In the genomic region with DNA sequence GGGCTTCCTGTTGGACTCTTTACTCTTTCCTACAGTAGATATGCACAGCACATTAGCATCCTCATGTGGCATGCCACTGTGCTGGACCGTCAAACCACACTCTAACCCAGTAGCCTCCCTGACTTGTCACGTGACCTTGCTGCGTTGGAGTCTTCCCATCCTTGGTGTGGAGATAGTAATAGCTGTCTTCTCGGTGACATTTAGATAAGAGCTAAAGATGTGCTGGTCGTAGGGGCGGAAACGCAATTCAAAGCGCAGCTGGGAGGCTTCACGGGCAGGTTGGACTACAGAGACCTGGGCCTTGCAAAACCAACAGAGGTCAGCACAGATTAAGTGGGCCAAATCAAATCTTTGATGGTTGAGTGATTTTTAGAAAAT, we compare ENCODE assay signal across 17 mouse cellular contexts. TPM values are rescaled to one million over a fixed set of nuclear protein-coding genes. Genes with fewer than 3 reads are reported as not detected.
DNase-seq lines count a peak whose midpoint lies in the region; ATAC-seq and TF ChIP-seq lines count a peak whose summit lies in the region.
"Had no signal": no experiment of that assay in that cellular context is flagged by ENCODE, and none has a peak within 500 bp of the region (broad histone marks: within the 10 kb centered on the region; RNA-seq: fewer than 3 reads in every experiment).

No protein-coding gene starts in this region.

- H3ac ChIP-seq in myocyte (ENCODE audit: control insufficient read depth, insufficient read length): no peak overlapping the region

- no peaks in the 10 kb centered on the region for H3K36me3 ChIP-seq in heart, embryonic 16.5 days (ENCODE audit: control insufficient read depth, insufficient read depth)
- no peaks in the 10 kb centered on the region for H3K36me3 ChIP-seq in neural tube, embryonic 13.5 days
- H3K36me3 ChIP-seq in neural tube, embryonic 15.5 days: no peaks in the 10 kb centered on the region
- H3K36me3 ChIP-seq in lung, embryonic 16.5 days (ENCODE audit: control insufficient read depth, insufficient read depth, low read length): no peaks in the 10 kb centered on the region
- no peaks in the 10 kb centered on the region for H3K36me3 ChIP-seq in myocyte (ENCODE audit: control insufficient read depth, insufficient read depth)
- H3K36me3 ChIP-seq in forebrain, embryonic 15.5 days: no peaks in the 10 kb centered on the region
- H3K36me3 ChIP-seq: hindbrain, embryonic 10.5 days; intestine, embryonic 15.5 days; limb, embryonic 12.5 days had no signal

- intact Hi-C loops in heart, postnatal 10 days (cut with DNase I): no loop called here

- H3K9ac ChIP-seq in heart, embryonic 16.5 days (ENCODE audit: low read length): no peak overlapping the region
- no peak overlapping the region for H3K9ac ChIP-seq in neural tube, embryonic 13.5 days
- no peak overlapping the region for H3K9ac ChIP-seq in neural tube, embryonic 15.5 days (replicated peaks)
- H3K9ac ChIP-seq in lung, embryonic 16.5 days (ENCODE audit: low read length): no peak overlapping the region
- no peak overlapping the region for H3K9ac ChIP-seq in forebrain, embryonic 15.5 days (replicated peaks)
- H3K9ac ChIP-seq: forebrain, postnatal 0 days; intestine, embryonic 15.5 days; limb, embryonic 12.5 days; liver, embryonic 14.5 days had no signal

- H3K4me1 ChIP-seq in heart, embryonic 16.5 days (ENCODE audit: control insufficient read depth, insufficient read depth, low read length): peaks cover 58% of the 10 kb centered on the region
- H3K4me1 ChIP-seq in neural tube, embryonic 13.5 days (replicated peaks): no peaks in the 10 kb centered on the region
- no peaks in the 10 kb centered on the region for H3K4me1 ChIP-seq in neural tube, embryonic 15.5 days
- H3K4me1 ChIP-seq in lung, embryonic 16.5 days (replicated peaks; ENCODE audit: control insufficient read depth, insufficient read depth, low read length): peaks cover 15% of the 10 kb centered on the region; the same call in 1 of the 2 replicates
- H3K4me1 ChIP-seq in forebrain, embryonic 15.5 days: no peaks in the 10 kb centered on the region
- H3K4me1 ChIP-seq: intestine, embryonic 15.5 days had no signal

- no peaks in the 10 kb centered on the region for H3K9me3 ChIP-seq in heart, embryonic 16.5 days (replicated peaks; ENCODE audit: control insufficient read depth, low read length)
- H3K9me3 ChIP-seq in neural tube, embryonic 13.5 days: no peaks in the 10 kb centered on the region
- H3K9me3 ChIP-seq in neural tube, embryonic 15.5 days (replicated peaks): no peaks in the 10 kb centered on the region
- H3K9me3 ChIP-seq in lung, embryonic 16.5 days (ENCODE audit: control insufficient read depth, low read length): no peaks in the 10 kb centered on the region
- H3K9me3 ChIP-seq in forebrain, embryonic 15.5 days: no peaks in the 10 kb centered on the region
- H3K9me3 ChIP-seq: hindbrain, embryonic 10.5 days; intestine, embryonic 15.5 days; limb, embryonic 12.5 days had no signal

- H3K4me2 ChIP-seq in heart, embryonic 16.5 days (ENCODE audit: low read depth, low read length): no peak overlapping the region
- H3K4me2 ChIP-seq in neural tube, embryonic 13.5 days: no peak overlapping the region
- H3K4me2 ChIP-seq in neural tube, embryonic 15.5 days: no peak overlapping the region
- no peak overlapping the region for H3K4me2 ChIP-seq in lung, embryonic 16.5 days (ENCODE audit: low read depth, low read length)
- peak overlapping the region; percentile 60 for H3K4me2 ChIP-seq in myocyte (ENCODE audit: low read depth)
- no peak overlapping the region for H3K4me2 ChIP-seq in forebrain, embryonic 15.5 days (replicated peaks)
- H3K4me2 ChIP-seq: intestine, embryonic 15.5 days; limb, embryonic 12.5 days had no signal

- H3K27me3 ChIP-seq in heart, embryonic 16.5 days (ENCODE audit: control insufficient read depth, insufficient read depth, low read length): no peaks in the 10 kb centered on the region
- H3K27me3 ChIP-seq in neural tube, embryonic 13.5 days: no peaks in the 10 kb centered on the region
- H3K27me3 ChIP-seq in neural tube, embryonic 15.5 days (replicated peaks): no peaks in the 10 kb centered on the region
- no peaks in the 10 kb centered on the region for H3K27me3 ChIP-seq in lung, embryonic 16.5 days (ENCODE audit: control insufficient read depth, insufficient read depth, low read depth, low read length)
- H3K27me3 ChIP-seq in myocyte (ENCODE audit: control insufficient read depth, insufficient read depth, insufficient read length): no peaks in the 10 kb centered on the region
- H3K27me3 ChIP-seq in forebrain, embryonic 15.5 days: no peaks in the 10 kb centered on the region
- H3K27me3 ChIP-seq: intestine, embryonic 15.5 days; limb, embryonic 12.5 days had no signal

- no peak for TF ChIP-seq POLR2A in myocyte (IDR thresholded peaks at IDR 0.05; ENCODE audit: insufficient read length, low read depth)

- 0 out of 2 replicates have a peak, but pooled peaks have one; percentile 12 for ATAC-seq in heart, embryonic 16.5 days (replicated peaks; ENCODE audit: extremely low read depth, insufficient read depth, low FRiP score)
- 0 out of 2 replicates have a peak, but pooled peaks have one; percentile 23 for ATAC-seq in neural tube, embryonic 13.5 days (ENCODE audit: low read depth)
- no peak for ATAC-seq in neural tube, embryonic 15.5 days (ENCODE audit: low FRiP score)
- ATAC-seq in lung, embryonic 16.5 days (ENCODE audit: low read depth): peak; percentile 89
- ATAC-seq in forebrain, embryonic 15.5 days (replicated peaks): no peak
- ATAC-seq: forebrain, postnatal 0 days had no signal

- H3K79me2 ChIP-seq in myocyte (ENCODE audit: control insufficient read depth, insufficient read depth): peaks cover 74% of the 10 kb centered on the region

- no peak overlapping the region for H3K4me3 ChIP-seq in heart, embryonic 16.5 days (ENCODE audit: low read length)
- no peak overlapping the region for H3K4me3 ChIP-seq in neural tube, embryonic 13.5 days
- no peak overlapping the region for H3K4me3 ChIP-seq in neural tube, embryonic 15.5 days (replicated peaks)
- no peak overlapping the region for H3K4me3 ChIP-seq in lung, embryonic 16.5 days (ENCODE audit: low read length)
- H3K4me3 ChIP-seq in myocyte: no peak overlapping the region
- H3K4me3 ChIP-seq in forebrain, embryonic 15.5 days: no peak overlapping the region
- H3K4me3 ChIP-seq: erythroblast, embryonic 14.5 days; hindbrain, embryonic 10.5 days; intestine, embryonic 15.5 days; left cerebral cortex, adult 2 months; limb, embryonic 12.5 days had no signal

- WGBS in heart, embryonic 16.5 days: 41% methylated on average over 9 of the region's 9 CpGs
- 81% methylated on average over 9 of the region's 9 CpGs for WGBS in neural tube, embryonic 13.5 days
- 85% methylated on average over 9 of the region's 9 CpGs for WGBS in neural tube, embryonic 15.5 days
- 43% methylated on average over 9 of the region's 9 CpGs for WGBS in lung, embryonic 16.5 days
- 90% methylated on average over 9 of the region's 9 CpGs for WGBS in forebrain, embryonic 15.5 days

- DNase-seq in heart, postnatal 10 days: no peak
- DNase-seq in yolk sac, embryonic 10.5 days (ENCODE audit: low spot score): no peak
- DNase-seq: forebrain, postnatal 0 days; thymus, postnatal 4 days had no signal

- peak overlapping the region; percentile 36 for H3K27ac ChIP-seq in heart, embryonic 16.5 days (ENCODE audit: low read length)
- H3K27ac ChIP-seq in neural tube, embryonic 13.5 days (replicated peaks): no peak overlapping the region
- H3K27ac ChIP-seq in neural tube, embryonic 15.5 days (replicated peaks): no peak overlapping the region
- peak overlapping the region; percentile 80 for H3K27ac ChIP-seq in lung, embryonic 16.5 days (ENCODE audit: low read length)
- H3K27ac ChIP-seq in forebrain, embryonic 15.5 days (replicated peaks): no peak overlapping the region
- H3K27ac ChIP-seq: hindbrain, embryonic 10.5 days; intestine, embryonic 15.5 days; left cerebral cortex, adult 2 months; limb, embryonic 12.5 days; liver, embryonic 14.5 days had no signal

TF ChIP-seq in myocyte, 11 proteins besides CTCF, POLR2A, EP300 and RAD21:
- no peak for TF ChIP-seq POLR2AphosphoS2 (IDR thresholded peaks at IDR 0.05; ENCODE audit: insufficient read length, low read depth)
- TF ChIP-seq MAX (IDR thresholded peaks at IDR 0.05; ENCODE audit: low read depth): no peak
- no peak for TF ChIP-seq SRF (IDR thresholded peaks at IDR 0.05; ENCODE audit: control insufficient read depth, insufficient read length, low read depth)
- no peak for TF ChIP-seq TCF12 (IDR thresholded peaks at IDR 0.05; ENCODE audit: insufficient read depth, poor library complexity, severe bottlenecking)
- no peak for TF ChIP-seq E2F4 (IDR thresholded peaks at IDR 0.05; ENCODE audit: insufficient read depth)
- TF ChIP-seq MYOG (IDR thresholded peaks at IDR 0.05; ENCODE audit: control insufficient read depth in 1 of 3, insufficient read depth in 1 of 3, insufficient read length in 2 of 3, low read depth in 2 of 3): no peak
- TF ChIP-seq CEBPB (IDR thresholded peaks at IDR 0.05; ENCODE audit: insufficient read depth, poor library complexity, severe bottlenecking): no peak
- peak; percentile 71 for TF ChIP-seq USF1 (IDR thresholded peaks at IDR 0.05; ENCODE audit: low read depth)
- TF ChIP-seq REST (IDR thresholded peaks at IDR 0.05; ENCODE audit: insufficient read depth, insufficient read length): no peak
TF ChIP-seq in myocyte: peak in this region for 1.

RNA-seq across cellular contexts. Expression of gene Pakap, which starts 33.5 kb away (rescaled TPM):
- polyA plus RNA-seq in heart, embryonic 16.5 days (2015; fragmentation: Nextera tagmentation; extraction: Ambion mirVana): 57.5 and 60.2 TPM in 2 replicates
- total RNA-seq in heart, postnatal 10 days (2021): 10 to 100 TPM; 60.6 to 62.1 TPM
- polyA plus RNA-seq in neural tube, embryonic 13.5 days (2015; fragmentation: Nextera tagmentation; extraction: Ambion mirVana): 9.1 and 11.1 TPM in 2 replicates
- polyA plus RNA-seq in neural tube, embryonic 15.5 days (2015; fragmentation: Nextera tagmentation; extraction: Ambion mirVana): 10.4 and 15.8 TPM in 2 replicates
- polyA plus RNA-seq in lung, embryonic 16.5 days (2015; fragmentation: Nextera tagmentation; extraction: Ambion mirVana): 45.7 and 50.0 TPM in 2 replicates
- 6.5 TPM for polyA plus RNA-seq in myocyte (2012; fragmentation: generic; extraction: Trizol)
- polyA plus RNA-seq in forebrain, embryonic 15.5 days (2015; fragmentation: Nextera tagmentation; extraction: Ambion mirVana): 5.8 and 6.2 TPM in 2 replicates
- total RNA-seq: megakaryocyte-erythroid progenitor cell, adult 5-6 weeks had no signal
- polyA plus RNA-seq: erythroblast, embryonic 14.5 days had no signal

Comparison
In these comparisons a context has a peak if more than half of its experiments do, and no peak if none do; other contexts are left out.
1. ATAC-seq: peak in heart, embryonic 16.5 days (single experiment), neural tube, embryonic 13.5 days (single experiment) and lung, embryonic 16.5 days (single experiment); none in neural tube, embryonic 15.5 days (single experiment) and forebrain, embryonic 15.5 days (single experiment).
2. H3K27ac ChIP-seq: peak in heart, embryonic 16.5 days (single experiment) and lung, embryonic 16.5 days (single experiment); none in neural tube, embryonic 13.5 days (single experiment), neural tube, embryonic 15.5 days (single experiment) and forebrain, embryonic 15.5 days (single experiment).